Mouse (Mus musculus) c-Kit-positive CD71-positive TER-119-negative erythroid progenitor cells, embryonic 14.5 days (primary cell): ENCODE measurements at regions not wholly inside any gene's neighbourhood (a gene's known extent, or its start where the extent isn't known, plus 50 kb on each side); places are given as distances from the start of the nearest gene placed in this dataset.

Source experiments
- DNase-seq: peaks from one replicate; pipeline ENCODE4 v3.0.0-alpha.2; 2013; ENCODE audit warnings: low read depth

- DNase-seq = no peak
Observed at GRCm38 (mm10) chr9:41376948-41377700, 215.6 kb upstream of the Ubash3b start.

- no peak for DNase-seq
Observed at GRCm38 (mm10) chr9:41375984-41376651, 214.6 kb upstream of the Ubash3b start.

GRCm38 (mm10) chr9:41374591-41375481, 213.3 kb upstream of the Ubash3b start:
- DNase-seq = no peak

DNA sequence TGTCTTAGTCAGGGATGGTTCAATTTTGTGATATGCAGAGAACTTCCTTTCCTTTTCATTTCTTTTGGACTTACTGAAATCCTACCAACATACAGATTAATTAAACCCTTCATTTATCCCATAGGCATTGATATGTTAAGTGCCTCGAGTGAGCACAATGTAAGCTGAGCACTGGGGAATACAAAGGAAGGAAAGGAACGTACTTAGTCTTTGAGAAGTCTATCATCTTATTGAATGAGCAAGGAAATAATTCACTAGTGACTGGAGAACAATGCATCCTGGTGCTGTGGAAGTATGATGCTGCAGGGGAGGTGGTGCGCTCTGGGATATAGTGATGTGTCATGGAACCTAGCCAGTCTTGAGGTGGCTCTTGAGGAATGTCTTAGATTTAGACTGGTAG, 204.9 kb upstream of the Ubash3b start:
- DNase-seq = no peak

DNA sequence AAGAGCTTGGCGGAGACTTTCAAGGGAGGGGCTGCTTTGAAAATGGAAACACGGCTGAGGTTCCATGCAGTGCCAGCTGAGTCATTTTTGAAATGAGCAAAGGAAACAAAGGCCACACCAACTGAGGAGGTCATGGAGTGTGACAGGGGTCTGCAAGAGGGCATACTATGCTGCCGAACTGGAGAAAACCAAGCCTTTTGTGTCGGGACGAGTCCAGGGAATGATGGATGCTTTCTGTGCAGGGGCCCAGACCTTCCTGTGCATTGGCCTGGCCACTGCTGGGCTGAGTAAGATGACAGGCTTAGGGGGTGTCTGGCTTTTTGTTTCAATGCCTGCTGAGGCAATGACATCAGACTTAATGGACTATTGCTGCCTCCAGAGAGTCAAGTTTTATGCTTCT, 203.8 kb upstream of the Ubash3b start:
- no peak for DNase-seq

GRCm38 (mm10) chr9:41364442-41365250, 203.1 kb upstream of the Ubash3b start:
- DNase-seq = no peak

DNA sequence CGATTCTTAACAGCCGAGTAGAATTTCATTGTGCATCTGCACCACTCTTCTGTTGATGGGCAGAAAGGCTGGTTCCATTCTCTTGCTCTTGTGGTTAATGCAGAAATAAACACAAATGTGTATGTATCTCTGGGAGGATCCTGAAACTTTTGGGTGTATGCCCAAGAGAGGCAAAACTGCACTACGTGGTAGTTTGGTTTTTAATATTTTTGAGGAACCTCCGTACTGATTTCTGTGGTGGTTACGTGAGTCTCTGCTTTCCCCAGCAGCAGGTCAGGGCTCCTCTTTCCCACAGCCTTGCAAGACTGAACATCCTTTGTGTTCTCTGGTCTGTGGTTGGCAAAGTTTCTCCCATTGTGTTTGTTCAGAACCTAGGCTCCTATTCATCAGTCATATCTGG, 198.9 kb upstream of the Ubash3b start:
- DNase-seq = no peak

DNA sequence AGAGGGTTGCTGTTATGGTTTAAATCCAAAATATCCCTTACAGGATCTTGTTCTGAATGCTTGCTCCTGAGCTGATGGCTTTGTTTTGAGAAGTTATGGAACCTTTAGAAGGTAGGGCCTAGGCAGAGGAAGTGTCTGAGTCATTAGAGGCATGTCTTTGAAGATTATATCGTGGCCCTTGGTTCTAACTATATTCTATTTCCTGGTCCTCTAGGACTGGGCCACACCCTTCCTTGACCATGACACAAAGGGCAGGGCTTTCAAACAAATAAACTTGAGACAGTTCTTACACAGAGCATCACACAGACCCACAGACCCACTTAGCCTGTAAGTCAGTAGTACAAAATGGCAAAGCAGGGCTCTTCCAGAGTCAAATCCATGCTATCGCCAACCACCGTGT, 197.8 kb upstream of the Ubash3b start:
- no peak for DNase-seq

DNA sequence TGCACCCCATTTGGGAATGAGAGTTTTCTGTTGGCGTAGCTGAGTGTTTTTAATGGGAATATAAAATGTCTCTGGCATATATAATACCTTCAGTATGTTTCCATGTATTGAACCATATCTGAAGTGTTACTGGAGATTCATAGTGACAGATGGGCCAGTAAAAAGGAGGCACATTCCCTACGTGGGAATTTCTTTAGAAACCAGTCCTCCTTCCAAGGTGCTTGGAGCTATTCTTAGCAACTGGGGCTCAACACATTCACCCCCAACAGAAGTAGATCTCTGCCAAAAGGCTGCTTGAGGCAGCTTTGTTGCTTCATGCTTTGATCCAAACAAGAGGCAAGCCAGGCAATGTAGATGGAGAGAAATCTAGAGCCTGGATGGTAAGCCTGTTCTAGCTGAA, 183.8 kb upstream of the Ubash3b start:
- no peak for DNase-seq

- DNase-seq = no peak
Observed at GRCm38 (mm10) chr9:41337375-41337774, 175.9 kb upstream of the Ubash3b start.

GRCm38 (mm10) chr9:41336801-41337200, 175.3 kb upstream of the Ubash3b start:
- DNase-seq = no peak

DNA sequence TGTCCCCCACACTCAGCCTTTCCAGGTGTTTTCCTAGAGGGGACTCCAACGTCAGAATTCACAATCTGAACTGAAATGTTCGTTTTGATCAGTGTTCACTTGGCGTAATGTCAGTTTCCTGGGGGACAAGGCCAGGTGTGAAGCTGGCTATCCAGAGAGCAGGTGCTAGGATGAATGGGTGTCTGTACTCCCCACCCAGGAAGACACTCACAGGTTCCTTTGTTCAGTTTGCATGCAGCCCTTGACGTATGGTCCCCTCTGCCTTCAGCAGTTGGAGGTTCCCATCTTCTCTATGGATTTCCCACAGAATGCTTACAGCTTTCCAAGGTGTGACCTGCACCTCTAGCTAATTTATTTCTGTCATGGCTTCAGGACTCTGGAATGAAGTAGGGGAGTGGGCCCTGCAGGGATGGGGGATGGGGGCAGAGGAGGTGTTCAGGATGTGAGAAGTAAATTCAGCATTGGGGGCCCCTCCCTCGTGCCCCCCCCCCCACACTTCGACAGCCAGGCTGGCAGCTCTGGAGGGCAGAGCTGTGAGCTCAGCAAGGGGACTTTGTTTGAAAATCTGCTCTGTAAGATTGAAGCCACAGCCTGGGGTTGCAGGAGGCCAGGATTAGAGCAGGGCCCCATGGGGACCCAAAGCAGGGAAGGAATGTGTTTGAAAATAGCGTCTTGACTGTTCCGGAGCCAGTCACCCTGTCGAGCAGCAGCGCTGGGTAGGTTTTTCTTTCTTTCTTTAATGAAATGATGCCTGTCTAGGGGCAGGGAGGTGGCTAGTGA, 173.2 kb upstream of the Ubash3b start:
- DNase-seq = no peak

DNA sequence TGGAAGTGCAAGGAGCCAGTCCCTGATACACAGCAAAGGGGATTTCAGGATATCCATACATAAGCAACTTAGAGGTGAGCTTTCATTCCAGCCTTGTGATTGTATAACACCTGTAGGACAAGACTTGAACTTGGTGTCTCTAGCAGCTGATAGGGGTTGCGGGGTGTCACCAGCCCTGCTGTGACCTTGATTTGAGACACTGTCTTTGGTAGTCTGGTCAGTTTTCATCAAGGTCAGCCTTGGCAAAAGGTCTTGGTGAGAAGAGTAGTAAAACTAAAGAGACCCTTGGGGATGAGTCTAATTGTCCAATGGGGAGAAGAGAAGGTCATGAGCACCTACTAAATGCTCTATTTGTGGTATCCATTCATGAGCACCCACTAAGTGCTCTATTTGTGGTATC, 172.0 kb upstream of the Ubash3b start:
- DNase-seq = no peak

- DNase-seq = no peak
Observed at GRCm38 (mm10) chr9:41328959-41329358, 167.5 kb upstream of the Ubash3b start.

DNA sequence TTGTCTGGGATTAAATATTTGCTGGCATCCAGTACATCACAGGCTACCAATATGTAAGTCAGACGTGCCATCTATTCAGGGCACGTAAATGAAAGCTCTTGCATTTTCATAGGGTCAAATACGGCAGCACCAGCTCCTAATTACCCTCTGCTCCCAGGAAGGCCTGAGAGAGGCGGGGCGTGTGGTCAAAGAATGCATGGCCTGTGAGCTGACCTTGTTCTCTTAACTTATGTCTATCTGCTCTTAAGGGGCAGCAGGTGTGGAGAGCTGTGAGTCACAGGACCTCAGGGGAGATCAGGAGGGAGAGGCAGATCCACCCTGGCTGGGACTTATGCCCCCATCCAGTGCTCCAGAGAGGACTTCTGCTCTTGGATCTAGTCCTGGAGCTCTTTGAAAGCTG, 167.0 kb upstream of the Ubash3b start:
- no peak for DNase-seq

GRCm38 (mm10) chr9:41328056-41328455, 166.6 kb upstream of the Ubash3b start:
- DNase-seq = no peak

DNA sequence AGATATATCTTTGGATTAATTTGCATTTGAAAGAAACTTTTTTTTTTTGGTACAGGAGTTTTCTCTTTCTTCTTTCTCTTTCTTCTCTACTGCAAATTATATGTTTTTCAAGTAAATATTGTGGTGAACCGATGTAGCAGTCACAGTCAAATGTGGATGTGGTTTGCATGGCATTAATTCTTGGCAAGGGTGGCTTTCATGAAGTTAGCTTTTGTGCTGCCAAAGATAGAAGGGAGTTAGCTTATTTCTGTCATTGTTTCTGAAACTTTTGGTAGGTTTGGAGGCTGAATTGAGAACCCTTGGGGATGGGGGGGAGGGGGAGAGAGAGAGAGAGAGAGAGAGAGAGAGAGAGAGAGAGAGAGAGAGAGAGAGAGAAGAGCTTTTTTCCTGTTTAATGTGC, 166.1 kb upstream of the Ubash3b start:
- DNase-seq = no peak

GRCm38 (mm10) chr9:41326772-41327560, 165.5 kb upstream of the Ubash3b start:
- DNase-seq = no peak

DNA sequence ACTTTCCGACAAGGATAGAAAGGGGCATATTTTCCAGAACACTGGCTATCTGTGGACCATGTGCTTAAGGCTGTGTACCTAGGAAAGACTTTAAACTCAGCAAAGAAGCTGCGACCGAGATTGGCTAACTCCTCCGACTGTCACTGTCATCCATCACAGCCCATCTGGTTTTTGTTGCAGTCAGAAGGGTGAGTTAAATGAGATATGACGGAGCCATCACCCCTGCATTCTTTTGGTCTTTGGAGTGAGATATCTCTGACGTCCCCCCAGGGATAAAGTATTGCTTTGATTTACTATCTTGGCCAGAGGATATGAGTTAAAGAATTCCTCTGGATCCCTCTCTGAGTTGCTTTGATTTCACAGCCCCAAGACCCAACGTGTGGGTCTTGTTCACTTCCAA, 160.0 kb upstream of the Ubash3b start:
- DNase-seq = no peak

GRCm38 (mm10) chr9:41319066-41319465, 157.6 kb upstream of the Ubash3b start:
- DNase-seq = no peak
